Mouse (Mus musculus) neural tube, embryonic 13.5 days (tissue): ENCODE measurements at regions not wholly inside any gene's neighbourhood (a gene's known extent, or its start where the extent isn't known, plus 50 kb on each side); places are given as distances from the start of the nearest gene placed in this dataset.

Experiments
- ATAC-seq: fragments of 200-750 bp; cut with Nextera tagmentation; 2 replicates; pipeline ENCODE4 v1.8.0; 2017; ENCODE audit warnings: low read depth, mild to moderate bottlenecking, moderate TSS enrichment, moderate library complexity
- H3K27ac ChIP-seq: fragments of 300-500 bp; sonication (generic); replicated peaks from 2 replicates; pipeline ENCODE4 v1.5.1; 2015; ENCODE audit warnings: moderate library complexity, mild to moderate bottlenecking, inconsistent platforms
- H3K27me3 ChIP-seq: fragments of 300-500 bp; sonication (generic); 2 replicates; pipeline ENCODE4 v1.6.1; 2015; ENCODE audit warnings: mild to moderate bottlenecking, inconsistent platforms
- H3K36me3 ChIP-seq: fragments of 300-500 bp; sonication (generic); 2 replicates; pipeline ENCODE4 v1.6.1; 2015; ENCODE audit warnings: mild to moderate bottlenecking, inconsistent platforms
- H3K4me1 ChIP-seq: fragments of 300-500 bp; sonication (generic); replicated peaks from 2 replicates; pipeline ENCODE4 v1.6.1; 2015; ENCODE audit warnings: inconsistent platforms
- H3K4me2 ChIP-seq: fragments of 300-500 bp; sonication (generic); 2 replicates; pipeline ENCODE4 v1.6.1; 2015; ENCODE audit warnings: inconsistent platforms, mild to moderate bottlenecking, moderate library complexity
- H3K4me3 ChIP-seq: fragments of 300-500 bp; sonication (generic); 2 replicates; pipeline ENCODE4 v1.5.1; 2015; ENCODE audit warnings: mild to moderate bottlenecking, inconsistent platforms
- H3K9ac ChIP-seq: fragments of 300-500 bp; sonication (generic); 2 replicates; pipeline ENCODE4 v1.6.1; 2015; ENCODE audit warnings: moderate library complexity, mild to moderate bottlenecking, inconsistent platforms
- H3K9me3 ChIP-seq: fragments of 300-500 bp; sonication (generic); 2 replicates; pipeline ENCODE4 v1.6.1; 2016; ENCODE audit warnings: inconsistent platforms
- WGBS: fragments of 180-500 bp; shearing (Covaris S2); methylation state at CpG from one replicate; pipeline ENCODE4 v1.1.7; 2015; 5-methylcytosine and 5-hydroxymethylcytosine counted together

DNA sequence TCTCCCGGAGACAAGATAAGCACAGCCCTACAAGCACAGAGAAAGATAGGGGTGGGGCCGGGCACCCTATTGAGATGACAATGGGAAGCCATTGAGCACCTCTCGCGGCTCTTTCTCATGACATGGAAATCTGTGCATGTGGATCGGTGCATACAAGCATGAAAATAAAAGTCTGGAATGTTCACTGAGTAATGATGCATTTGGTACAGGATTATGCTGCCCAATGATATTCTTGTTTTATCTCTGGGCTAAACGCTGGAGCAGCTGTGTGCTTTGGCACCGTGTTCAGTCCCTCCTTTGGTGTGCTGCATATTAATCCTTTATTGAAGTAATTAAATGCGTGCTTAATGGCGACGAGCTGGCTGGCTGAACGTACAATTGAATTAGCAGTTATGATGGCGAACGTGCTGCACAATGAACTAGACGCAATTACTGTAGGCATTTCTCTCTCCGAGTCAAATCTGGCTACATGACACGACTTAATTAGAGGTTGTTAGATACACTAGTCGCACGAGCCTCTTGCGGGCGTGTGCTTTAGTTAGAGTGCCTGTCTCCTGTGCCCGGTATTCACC, 245.6 kb downstream of the Gpat3 start:
- Histone ChIP-seq H3K4me1 (peaks cover 22% of the 10 kb centered on the region), H3K4me3 (no peak overlapping the region; the same call in 1 of the 2 replicates), H3K9me3 (no peaks in the 10 kb centered on the region), H3K27me3 (no peaks in the 10 kb centered on the region), H3K27ac (peak overlapping the region; percentile 85), H3K4me2 (peak overlapping the region; percentile 30), H3K9ac (peak overlapping the region; percentile 1; the same call in 1 of the 2 replicates), H3K36me3 (no peaks in the 10 kb centered on the region)
- 23% methylated on average over 21 of the region's 21 CpGs for WGBS
- peak; percentile 86 for ATAC-seq

DNA sequence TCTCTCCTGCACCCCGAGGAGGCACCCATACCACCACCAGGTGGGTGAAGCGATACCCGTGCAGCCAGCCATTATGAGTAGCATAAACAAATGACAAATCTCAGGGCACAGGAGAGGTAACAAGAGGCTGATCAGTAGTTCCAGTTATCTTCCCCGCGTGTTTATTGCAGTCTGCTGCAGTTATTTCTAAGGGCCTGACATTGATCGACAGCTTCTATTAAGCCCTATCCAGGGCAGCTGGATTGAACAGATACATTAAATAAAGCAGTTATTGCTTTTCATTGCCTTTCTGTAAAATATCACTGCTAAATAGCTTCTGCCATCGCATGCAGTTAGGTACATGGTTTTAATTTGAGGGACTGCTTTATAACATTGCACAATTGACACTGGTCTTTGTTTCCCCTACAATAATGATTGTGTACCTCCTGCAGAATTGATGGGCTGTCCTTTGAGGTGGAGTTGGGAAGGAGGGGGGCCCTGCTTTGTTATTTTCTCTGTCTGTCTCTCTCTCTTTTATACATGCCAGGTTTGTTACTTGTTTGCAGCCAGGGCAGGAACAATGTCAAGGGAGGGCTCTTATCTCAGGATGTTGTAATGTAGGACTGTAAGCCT, 245.0 kb downstream of the Gpat3 start:
- no peaks in the 10 kb centered on the region for H3K36me3 ChIP-seq
- peak overlapping the region; percentile 30 for H3K4me2 ChIP-seq
- 37% methylated on average over 7 of the region's 7 CpGs for WGBS
- H3K4me1 ChIP-seq = peaks cover 22% of the 10 kb centered on the region
- H3K27ac ChIP-seq = peak overlapping the region; percentile 85
- H3K9ac ChIP-seq = 0 out of 2 replicates have a peak overlapping the region, but pooled peaks have one; percentile 1
- H3K27me3 ChIP-seq = peaks cover 5% of the 10 kb centered on the region
- peak; percentile 68 for ATAC-seq
- H3K9me3 ChIP-seq = no peaks in the 10 kb centered on the region
- no peak overlapping the region for H3K4me3 ChIP-seq

DNA sequence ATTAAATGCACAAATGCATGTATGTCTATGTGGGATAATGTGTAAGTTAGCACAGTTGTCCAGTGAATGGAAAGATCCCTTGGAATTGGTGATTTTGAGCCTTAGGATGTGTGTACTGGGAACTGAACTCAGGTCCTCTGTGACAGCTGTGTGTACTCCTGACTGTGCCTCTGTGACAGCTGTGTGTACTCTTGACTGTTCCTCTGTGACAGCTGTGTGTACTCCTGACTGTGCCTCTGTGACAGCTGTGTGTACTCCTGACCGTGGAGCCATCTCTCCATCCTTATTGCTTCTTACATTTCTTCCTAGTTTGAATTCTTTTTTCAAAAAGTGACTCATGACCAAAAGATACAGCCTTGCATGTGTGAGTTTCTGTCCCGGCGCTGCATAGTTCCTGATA, 239.7 kb downstream of the Gpat3 start:
- Histone ChIP-seq H3K9ac (no peak overlapping the region), H3K4me1 (peaks cover 21% of the 10 kb centered on the region), H3K4me3 (no peak overlapping the region), H3K27ac (no peak overlapping the region), H3K9me3 (no peaks in the 10 kb centered on the region), H3K36me3 (no peaks in the 10 kb centered on the region), H3K4me2 (no peak overlapping the region), H3K27me3 (peaks cover 22% of the 10 kb centered on the region)
- no peak for ATAC-seq
- 81% methylated on average over 3 of the region's 3 CpGs for WGBS

DNA sequence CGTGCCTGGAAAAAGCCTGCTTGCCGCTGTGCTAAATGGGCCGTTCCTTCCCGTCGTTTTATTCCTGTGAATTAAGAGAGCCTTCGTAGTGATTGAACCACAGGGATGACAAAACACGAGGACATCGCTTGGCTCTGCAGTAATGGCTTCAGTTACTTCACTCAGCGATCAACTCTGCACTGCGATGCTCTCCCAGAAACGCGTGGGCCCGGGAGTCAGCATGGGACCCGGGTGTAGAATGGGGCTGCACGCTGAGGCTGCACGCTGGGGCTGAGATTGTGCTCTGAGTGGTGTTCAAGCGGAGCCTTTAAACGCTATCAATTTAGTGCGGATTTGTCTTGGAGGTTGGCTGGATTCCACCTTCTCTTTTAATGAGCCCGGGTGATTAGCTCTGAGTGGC, 237.1 kb downstream of the Gpat3 start:
- Histone ChIP-seq H3K4me2 (peak overlapping the region; percentile 37), H3K9ac (no peak overlapping the region), H3K36me3 (no peaks in the 10 kb centered on the region), H3K27ac (0 out of 2 replicates have a peak overlapping the region, but pooled peaks have one; percentile 18), H3K9me3 (no peaks in the 10 kb centered on the region), H3K4me3 (no peak overlapping the region), H3K27me3 (peaks cover 22% of the 10 kb centered on the region), H3K4me1 (peaks cover 17% of the 10 kb centered on the region)
- ATAC-seq = peak; percentile 94
- WGBS = 41% methylated on average over 20 of the region's 20 CpGs

DNA sequence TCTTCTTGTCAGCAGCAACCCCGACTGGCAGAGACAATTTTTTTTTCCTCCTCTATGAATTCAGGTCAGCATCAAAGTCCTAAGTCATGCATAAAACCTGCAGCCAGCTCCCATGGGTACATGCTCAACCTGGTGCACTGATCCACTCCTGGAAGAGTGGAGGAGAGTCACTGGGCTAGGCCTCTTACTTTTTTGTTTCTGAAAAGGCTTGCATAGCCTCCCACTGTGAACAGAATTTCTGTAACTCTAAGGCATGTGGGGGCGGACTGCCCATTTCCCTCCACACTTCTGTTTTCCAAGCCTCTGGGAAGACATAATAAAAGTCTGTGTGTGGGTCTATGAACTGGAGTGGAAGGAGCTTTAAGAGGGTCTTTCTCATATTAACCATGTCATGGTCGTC, 218.8 kb downstream of the Gpat3 start:
- H3K27me3 ChIP-seq = no peaks in the 10 kb centered on the region
- H3K4me2 ChIP-seq = no peak overlapping the region
- no peak overlapping the region for H3K27ac ChIP-seq
- 84% methylated on average over 3 of the region's 3 CpGs for WGBS
- H3K9me3 ChIP-seq = no peaks in the 10 kb centered on the region
- H3K9ac ChIP-seq = no peak overlapping the region
- no peak overlapping the region for H3K4me3 ChIP-seq
- no peak for ATAC-seq
- H3K36me3 ChIP-seq = no peaks in the 10 kb centered on the region
- no peaks in the 10 kb centered on the region for H3K4me1 ChIP-seq

DNA sequence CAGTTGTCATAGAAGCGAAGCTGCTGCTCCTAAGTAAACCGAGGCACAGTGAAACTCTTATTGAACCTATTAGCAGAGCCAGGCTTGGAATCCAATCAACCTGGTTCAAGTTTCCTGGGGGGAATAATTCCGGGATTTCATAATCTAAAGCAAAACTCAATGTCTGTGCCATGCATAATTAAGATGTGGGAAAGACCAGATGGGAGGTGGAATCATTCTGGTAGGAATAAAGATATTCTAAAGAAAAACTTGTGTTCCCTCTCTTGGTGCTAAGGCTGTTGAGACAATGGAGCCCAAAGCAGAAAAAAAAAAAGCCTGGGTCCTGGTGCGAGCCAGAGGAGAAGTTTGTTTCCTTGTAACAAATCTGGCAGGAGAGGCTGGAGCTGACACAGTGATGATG, 217.7 kb downstream of the Gpat3 start:
- no peak overlapping the region for H3K4me3 ChIP-seq
- no peak for ATAC-seq
- WGBS = 93% methylated on average over 4 of the region's 4 CpGs

DNA sequence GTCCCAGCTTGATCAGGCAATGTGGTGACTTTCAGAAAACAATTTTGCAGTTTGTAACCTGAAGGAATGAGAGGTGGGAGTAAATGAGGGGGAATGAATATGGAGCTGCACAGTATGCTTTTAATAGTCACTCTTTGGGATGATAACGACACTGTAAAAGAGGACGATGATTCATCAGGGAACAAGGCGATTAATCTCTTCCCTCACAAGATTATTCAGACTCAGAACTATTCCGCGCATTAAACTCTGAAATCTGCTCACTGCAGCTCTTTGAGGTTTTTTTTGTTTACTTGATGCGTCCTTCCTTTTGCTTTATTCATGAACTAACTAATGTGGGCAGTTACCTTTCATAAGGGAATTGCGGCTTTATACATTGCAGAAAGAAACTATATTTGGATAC, 206.1 kb downstream of the Gpat3 start:
- H3K9ac ChIP-seq = no peak overlapping the region
- no peaks in the 10 kb centered on the region for H3K36me3 ChIP-seq
- no peaks in the 10 kb centered on the region for H3K27me3 ChIP-seq
- 77% methylated on average over 7 of the region's 7 CpGs for WGBS
- no peaks in the 10 kb centered on the region for H3K4me1 ChIP-seq
- H3K4me3 ChIP-seq = no peak overlapping the region
- no peak overlapping the region for H3K27ac ChIP-seq
- no peak for ATAC-seq
- H3K9me3 ChIP-seq = no peaks in the 10 kb centered on the region
- H3K4me2 ChIP-seq = no peak overlapping the region

More for the DNA sequence above, 217.7 kb downstream of the Gpat3 start:
- no peak overlapping the region for H3K27ac ChIP-seq
- no peaks in the 10 kb centered on the region for H3K4me1 ChIP-seq
- no peaks in the 10 kb centered on the region for H3K27me3 ChIP-seq
- no peak overlapping the region for H3K9ac ChIP-seq
- no peaks in the 10 kb centered on the region for H3K9me3 ChIP-seq
- no peaks in the 10 kb centered on the region for H3K36me3 ChIP-seq
- H3K4me2 ChIP-seq = no peak overlapping the region

DNA sequence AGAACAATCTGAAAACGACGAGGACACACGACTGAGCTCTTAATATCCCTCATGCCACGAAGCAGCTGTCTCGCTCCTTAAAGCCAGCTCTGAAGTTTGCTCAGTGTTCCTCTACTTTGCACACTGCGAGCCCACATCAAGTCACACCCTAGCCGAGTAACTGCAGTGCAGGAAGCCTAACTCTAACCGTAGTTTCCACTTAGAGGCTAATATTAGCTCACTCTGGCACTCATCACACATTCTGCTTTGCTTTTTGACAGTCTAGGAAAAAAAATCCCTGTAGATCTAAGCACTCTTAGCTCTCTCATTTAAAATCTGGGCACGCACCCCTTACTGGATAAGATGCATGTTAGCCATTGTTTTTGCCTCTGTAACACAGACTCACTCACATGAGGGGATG, 195.0 kb downstream of the Gpat3 start:
- 84% methylated on average over 9 of the region's 9 CpGs for WGBS
- Histone ChIP-seq H3K4me1 (no peaks in the 10 kb centered on the region), H3K9me3 (no peaks in the 10 kb centered on the region), H3K9ac (no peak overlapping the region), H3K4me2 (no peak overlapping the region), H3K27me3 (no peaks in the 10 kb centered on the region), H3K4me3 (no peak overlapping the region), H3K27ac (no peak overlapping the region), H3K36me3 (no peaks in the 10 kb centered on the region)
- no peak for ATAC-seq

DNA sequence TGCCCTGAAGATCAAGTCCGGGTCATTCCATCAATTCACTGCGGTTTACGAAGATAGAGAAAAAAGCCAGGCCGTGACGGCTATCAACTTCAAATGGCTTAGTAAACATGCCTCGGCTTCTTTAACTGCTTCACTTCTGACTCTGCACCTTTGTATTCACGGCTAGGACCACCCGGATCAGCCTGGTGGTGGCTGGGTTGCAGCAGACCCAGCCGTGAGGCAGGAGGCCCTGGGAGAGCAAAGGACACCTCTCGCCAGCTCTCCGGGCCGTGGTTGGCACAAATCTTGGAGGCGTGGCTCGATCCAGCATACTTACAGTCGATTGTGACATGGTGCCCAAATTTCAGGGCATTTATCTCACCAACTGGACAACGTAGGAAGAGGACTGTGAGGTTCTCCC, 187.5 kb downstream of the Gpat3 start:
- Histone ChIP-seq H3K9ac (no peak overlapping the region), H3K4me3 (no peak overlapping the region), H3K36me3 (no peaks in the 10 kb centered on the region), H3K4me2 (no peak overlapping the region), H3K27ac (peak overlapping the region; percentile 46), H3K27me3 (peaks cover 10% of the 10 kb centered on the region; the same call in 1 of the 2 replicates), H3K9me3 (no peaks in the 10 kb centered on the region), H3K4me1 (peaks cover 21% of the 10 kb centered on the region)
- WGBS = 61% methylated on average over 16 of the region's 16 CpGs
- peak; percentile 47 for ATAC-seq

DNA sequence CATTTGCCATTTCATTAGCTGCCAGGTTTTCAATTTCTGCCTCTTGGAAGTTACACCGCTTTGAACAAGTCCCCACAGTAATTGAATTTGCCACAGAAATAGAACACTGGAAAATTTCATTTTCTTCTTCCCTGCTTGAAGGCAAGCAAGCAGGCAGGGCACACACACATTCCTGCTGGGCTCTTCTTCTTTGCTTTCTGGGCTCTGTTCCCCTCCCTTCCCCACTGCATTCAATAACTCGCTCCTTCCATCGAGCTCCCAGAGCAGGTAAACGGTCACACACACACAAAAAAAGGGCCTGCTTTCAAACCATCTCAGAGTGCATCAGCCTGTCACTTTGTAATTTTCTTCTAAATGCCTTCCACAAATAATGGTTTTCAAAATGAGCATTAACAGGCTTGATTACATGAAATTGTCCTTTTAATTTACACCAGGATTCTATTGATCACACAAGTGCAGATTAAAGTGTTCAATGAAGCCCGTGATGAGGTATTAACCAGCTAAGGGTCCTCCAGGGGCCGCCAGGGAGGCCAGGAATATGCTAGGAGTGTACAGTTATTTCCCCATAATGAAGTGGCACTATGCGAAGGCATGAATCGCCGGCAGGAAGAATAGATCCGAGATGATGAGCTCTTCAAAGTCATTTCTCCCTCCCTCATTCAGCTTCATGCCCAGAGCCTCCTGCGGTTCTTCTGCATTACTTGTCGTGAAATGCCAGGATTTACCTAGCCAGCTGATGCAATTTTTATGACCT, 186.8 kb downstream of the Gpat3 start:
- no peaks in the 10 kb centered on the region for H3K36me3 ChIP-seq
- H3K27me3 ChIP-seq = peaks cover 13% of the 10 kb centered on the region; the same call in 1 of the 2 replicates
- H3K4me1 ChIP-seq = peaks cover 21% of the 10 kb centered on the region
- 0 out of 2 replicates have a peak overlapping the region, but pooled peaks have one; percentile 4 for H3K27ac ChIP-seq
- no peaks in the 10 kb centered on the region for H3K9me3 ChIP-seq
- H3K4me2 ChIP-seq = no peak overlapping the region
- H3K4me3 ChIP-seq = no peak overlapping the region
- 47% methylated on average over 12 of the region's 12 CpGs for WGBS
- H3K9ac ChIP-seq = no peak overlapping the region
- ATAC-seq = peak; percentile 78

DNA sequence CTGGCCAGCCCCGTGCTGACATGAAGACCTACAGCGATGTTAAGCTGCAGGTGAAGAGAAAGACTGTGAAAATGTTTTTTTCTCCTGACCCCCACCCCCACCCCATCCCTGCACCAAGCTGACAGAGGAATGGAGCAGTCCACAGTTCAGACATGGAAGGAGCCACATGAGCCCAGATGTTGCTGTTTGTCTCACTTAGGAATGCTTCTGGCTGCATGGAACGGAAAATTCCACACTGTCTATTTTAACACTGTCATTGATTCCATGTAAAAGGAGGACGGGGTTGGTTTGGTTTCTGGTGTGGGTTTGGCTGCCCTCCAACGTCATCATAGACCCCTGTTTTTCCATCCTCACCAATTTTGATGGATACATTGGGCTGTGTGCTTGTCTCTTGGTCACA, 179.3 kb downstream of the Gpat3 start:
- Histone ChIP-seq H3K4me2 (no peak overlapping the region), H3K27ac (no peak overlapping the region), H3K27me3 (peaks cover 54% of the 10 kb centered on the region), H3K36me3 (no peaks in the 10 kb centered on the region), H3K9me3 (no peaks in the 10 kb centered on the region), H3K4me1 (no peaks in the 10 kb centered on the region), H3K4me3 (no peak overlapping the region), H3K9ac (no peak overlapping the region)
- no peak for ATAC-seq
- 78% methylated on average over 5 of the region's 5 CpGs for WGBS

DNA sequence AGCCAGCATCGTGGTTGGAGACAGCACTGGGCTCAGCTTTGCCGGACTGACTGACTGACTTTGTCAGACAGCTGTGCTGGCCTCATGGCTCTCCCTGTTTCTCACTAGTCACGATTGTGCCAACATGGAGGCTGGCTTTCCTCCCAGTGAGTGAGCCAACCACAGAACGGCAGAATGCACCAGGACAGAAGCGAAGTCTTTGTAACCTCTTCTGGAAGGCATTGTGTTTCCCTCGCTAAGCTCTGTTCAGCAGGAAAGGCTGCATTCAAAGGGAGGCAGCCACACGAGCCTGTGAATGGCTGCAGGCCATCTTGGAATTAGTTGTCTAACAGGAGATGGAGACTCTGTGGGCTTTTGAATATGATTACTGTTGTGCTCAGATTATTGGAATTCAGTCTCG, 178.3 kb downstream of the Gpat3 start:
- no peaks in the 10 kb centered on the region for H3K4me1 ChIP-seq
- WGBS = 50% methylated on average over 8 of the region's 8 CpGs
- H3K4me2 ChIP-seq = no peak overlapping the region
- no peaks in the 10 kb centered on the region for H3K36me3 ChIP-seq
- H3K27me3 ChIP-seq = peaks cover 60% of the 10 kb centered on the region
- H3K27ac ChIP-seq = no peak overlapping the region
- ATAC-seq = no peak
- H3K9me3 ChIP-seq = no peaks in the 10 kb centered on the region
- H3K4me3 ChIP-seq = no peak overlapping the region
- H3K9ac ChIP-seq = no peak overlapping the region
